Mouse (Mus musculus) lung, postnatal 0 days (tissue): ENCODE measurements at regions not wholly inside any gene's neighbourhood (a gene's known extent, or its start where the extent isn't known, plus 50 kb on each side); places are given as distances from the start of the nearest gene placed in this dataset.

Experiments
- CTCF ChIP-seq: IDR thresholded peaks from 2 replicates; pipeline ENCODE4 v1.5.1; 2016; ENCODE audit warnings: antibody characterized with exemption, mild to moderate bottlenecking
- EP300 ChIP-seq: IDR thresholded peaks from 2 replicates; pipeline ENCODE4 v1.6.1; 2016; ENCODE audit warnings: antibody characterized with exemption, mild to moderate bottlenecking, control low read depth

DNA sequence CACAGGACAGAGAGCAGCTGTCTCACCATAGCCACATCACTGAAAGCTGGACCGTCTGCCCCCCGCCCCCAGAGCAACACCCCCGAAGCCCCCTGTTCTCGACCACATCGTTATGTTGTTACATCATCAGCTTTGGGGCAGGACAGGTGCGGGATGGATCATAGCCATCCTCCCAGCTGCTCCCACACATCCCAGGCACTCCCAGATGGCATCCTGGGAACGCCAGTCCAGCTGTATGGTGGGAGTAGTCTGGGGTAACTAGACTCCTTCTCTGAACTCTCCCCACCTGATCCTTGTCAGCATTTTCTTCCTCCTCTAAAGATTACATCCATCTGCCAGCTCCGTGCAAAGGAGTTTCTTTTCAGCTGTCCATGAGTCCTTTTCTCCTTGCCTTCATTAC, 59.0 kb upstream of the Btrc start:
- no peak for TF ChIP-seq CTCF
- no peak for TF ChIP-seq EP300
